Mouse (Mus musculus) limb, embryonic 10.5 days (tissue): ENCODE results near the gene Slc16a4. TPM values are rescaled to one million over a fixed set of nuclear protein-coding genes. Genes with fewer than 3 reads are reported as not detected.

Experiments
- DNase-seq: peaks from one replicate; pipeline ENCODE4 v3.0.0-alpha.2; 2017; ENCODE audit warnings: low spot score
- H3K27ac ChIP-seq: fragments of 300-500 bp; sonication (generic); 2 replicates; pipeline ENCODE4 v1.5.1; 2016; ENCODE audit warnings: mild to moderate bottlenecking
- H3K27me3 ChIP-seq: fragments of 300-500 bp; sonication (generic); 2 replicates; pipeline ENCODE4 v1.6.1; 2016; ENCODE audit warnings: low read depth, mild to moderate bottlenecking; ENCODE audit not compliant: poor library complexity, severe bottlenecking
- H3K36me3 ChIP-seq: fragments of 300-500 bp; sonication (generic); 2 replicates; pipeline ENCODE4 v1.6.1; 2016; ENCODE audit warnings: mild to moderate bottlenecking, moderate library complexity
- H3K4me1 ChIP-seq: fragments of 300-500 bp; sonication (generic); 2 replicates; pipeline ENCODE4 v1.6.1; 2016
- H3K4me3 ChIP-seq: fragments of 300-500 bp; sonication (generic); 2 replicates; pipeline ENCODE4 v1.5.1; 2016; ENCODE audit warnings: mild to moderate bottlenecking, moderate library complexity
- H3K9me3 ChIP-seq: fragments of 300-500 bp; sonication (generic); replicated peaks from 2 replicates; pipeline ENCODE4 v1.6.1; 2016; ENCODE audit warnings: mild to moderate bottlenecking
- WGBS: fragments of 180-500 bp; shearing (Covaris S2); methylation state at CpG from one replicate; pipeline ENCODE4 v1.1.7; 2016; 5-methylcytosine and 5-hydroxymethylcytosine counted together
- polyA plus RNA-seq: library from polyadenylated mRNA; unstranded; fragments of >200 nt; fragmentation: Nextera tagmentation; extraction: Ambion mirVana; gene quantifications from 2 replicates; pipeline ENCODE4 v1.2.1, GENCODE M21; 2016

Gene Slc16a4
- polyA plus RNA-seq, 1 experiment from 2014 or later: 4.2 TPM

DNA sequence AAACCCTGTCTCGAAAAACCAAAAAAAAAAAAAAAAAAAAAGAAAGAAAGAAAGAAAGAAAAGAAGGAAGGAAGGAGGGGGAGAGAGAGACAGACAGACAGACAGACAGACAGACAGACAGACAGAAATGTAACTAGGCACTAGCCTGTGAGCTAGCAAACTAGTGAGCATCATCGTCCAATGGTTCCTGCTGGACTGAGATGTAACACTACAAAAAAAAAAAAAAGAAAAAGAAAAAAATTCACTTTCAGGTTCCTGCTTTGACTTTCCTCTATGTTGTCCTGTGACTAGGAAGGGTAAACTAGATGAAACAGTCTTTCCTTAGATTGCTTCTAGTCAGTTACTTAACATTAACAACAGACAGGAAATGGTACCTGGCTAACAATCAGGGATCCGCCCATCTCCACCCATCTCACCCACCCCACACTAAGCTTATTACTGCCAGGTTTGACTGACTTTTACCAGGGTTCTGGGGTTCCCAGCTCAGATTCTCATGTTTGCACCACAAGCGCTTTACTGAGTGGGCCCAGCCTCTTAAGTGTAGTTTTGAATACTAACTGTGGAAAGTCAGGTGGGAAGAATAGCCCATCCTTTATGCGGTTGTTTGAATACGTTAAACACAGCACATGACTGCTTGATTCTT, 64.7 kb downstream of the Slc16a4 start:
- DNase-seq: no peak
- no peaks in the 10 kb centered on the region for H3K9me3 ChIP-seq
- no peaks in the 10 kb centered on the region for H3K36me3 ChIP-seq
- 87% methylated on average over 6 of the region's 6 CpGs for WGBS
- H3K27ac ChIP-seq: no peak overlapping the region
- H3K27me3 ChIP-seq: peaks cover 11% of the 10 kb centered on the region; the same call in 1 of the 2 replicates
- no peak overlapping the region for H3K4me3 ChIP-seq
- peaks cover 26% of the 10 kb centered on the region for H3K4me1 ChIP-seq

DNA sequence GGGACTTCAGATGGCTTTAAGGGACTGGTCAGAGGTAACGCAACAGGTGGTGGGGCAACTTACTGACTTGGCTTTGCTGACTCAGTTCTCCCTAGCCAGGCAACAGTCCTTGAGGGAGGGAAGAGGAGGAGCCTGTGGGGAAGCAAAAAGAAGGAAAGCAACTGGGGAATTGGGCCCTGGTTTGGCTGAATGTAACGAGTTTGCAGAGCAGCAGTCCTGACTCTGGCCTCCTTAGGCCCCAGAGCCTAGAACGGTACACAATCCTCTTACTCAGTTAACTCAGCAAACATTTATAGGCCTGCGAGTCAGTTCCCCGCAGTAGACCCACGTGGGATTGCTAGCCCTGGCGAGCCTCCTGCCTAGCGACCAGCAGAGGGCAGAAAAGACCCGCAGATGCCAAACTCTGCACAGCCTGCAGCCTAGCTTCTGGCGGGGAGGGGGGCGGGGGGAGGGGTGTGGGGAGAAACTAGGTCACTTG, 66.0 kb downstream of the Slc16a4 start:
- H3K36me3 ChIP-seq: no peaks in the 10 kb centered on the region
- H3K4me3 ChIP-seq: peak overlapping the region; percentile 33
- H3K27ac ChIP-seq: 0 out of 2 replicates have a peak overlapping the region, but pooled peaks have one; percentile 37
- DNase-seq: peak; percentile 86
- WGBS: under 1% methylated on average over 11 of the region's 11 CpGs
- no peaks in the 10 kb centered on the region for H3K9me3 ChIP-seq
- peaks cover 11% of the 10 kb centered on the region; the same call in 1 of the 2 replicates for H3K27me3 ChIP-seq
- peaks cover 36% of the 10 kb centered on the region for H3K4me1 ChIP-seq

DNA sequence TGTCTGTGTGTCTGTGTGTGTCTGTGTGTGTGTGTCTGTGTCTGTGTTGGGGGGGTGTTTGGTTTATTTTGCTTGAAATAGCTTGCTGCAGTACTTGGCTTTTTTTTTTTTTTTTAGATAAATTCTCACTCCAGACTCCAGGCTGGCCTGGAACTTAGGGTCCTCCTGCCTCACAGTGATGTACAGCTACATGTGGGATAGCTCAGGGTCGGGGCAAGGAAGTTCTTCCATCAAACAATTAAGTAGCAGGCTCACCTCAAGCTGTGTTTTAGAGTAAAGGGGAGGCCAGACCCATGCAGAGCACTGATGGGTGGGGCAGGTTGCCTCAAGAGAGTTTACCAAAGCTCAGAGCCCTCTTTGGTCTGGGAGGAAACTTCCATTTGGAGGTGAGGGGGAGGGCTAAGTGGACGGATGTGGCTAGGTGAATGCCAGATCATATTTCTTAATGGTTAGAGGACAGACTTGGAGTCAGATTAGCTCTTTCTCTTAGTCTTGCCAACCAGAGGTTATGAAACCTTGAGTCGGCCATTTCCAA, 66.7 kb downstream of the Slc16a4 start:
- no peak for DNase-seq
- peaks cover 11% of the 10 kb centered on the region; the same call in 1 of the 2 replicates for H3K27me3 ChIP-seq
- 50% methylated on average over 3 of the region's 3 CpGs for WGBS
- no peaks in the 10 kb centered on the region for H3K36me3 ChIP-seq
- H3K4me1 ChIP-seq: peaks cover 36% of the 10 kb centered on the region
- no peak overlapping the region for H3K27ac ChIP-seq
- no peak overlapping the region for H3K4me3 ChIP-seq
- no peaks in the 10 kb centered on the region for H3K9me3 ChIP-seq

DNA sequence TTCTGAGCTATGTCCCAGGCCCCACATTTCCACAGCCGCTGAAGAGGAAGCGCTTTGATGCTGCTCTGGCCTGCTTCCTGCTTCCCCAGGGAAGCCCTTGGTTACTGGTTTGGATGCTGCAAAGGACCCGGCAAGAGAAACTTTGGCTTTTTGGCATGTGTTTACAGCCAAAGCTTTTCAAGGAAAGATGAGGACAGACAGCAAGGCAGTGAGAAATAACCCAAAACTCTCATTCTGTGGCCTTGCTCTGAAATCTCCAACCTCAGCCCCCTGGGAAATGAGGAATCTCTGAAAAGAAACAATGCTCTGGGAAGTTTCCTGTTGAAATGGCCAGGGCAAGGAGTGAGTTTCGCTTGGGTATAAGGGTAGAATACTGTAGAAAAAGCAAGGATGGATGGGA, 69.3 kb downstream of the Slc16a4 start:
- H3K9me3 ChIP-seq: no peaks in the 10 kb centered on the region
- no peaks in the 10 kb centered on the region for H3K36me3 ChIP-seq
- H3K27ac ChIP-seq: peak overlapping the region; percentile 80
- no peak overlapping the region for H3K4me3 ChIP-seq
- 67% methylated on average over 4 of the region's 4 CpGs for WGBS
- H3K27me3 ChIP-seq: peaks cover 4% of the 10 kb centered on the region; the same call in 1 of the 2 replicates
- no peak for DNase-seq
- H3K4me1 ChIP-seq: peaks cover 42% of the 10 kb centered on the region

Other genes starting within 250 kb of the Slc16a4 start
- 0.03 TPM in 1 of 2 replicates, not detected in the other for gene Kcna2, start 190.1 kb upstream of the Slc16a4 start, polyA plus RNA-seq
- not detected in 2 replicates for gene Kcna10, start 108.2 kb upstream of the Slc16a4 start, polyA plus RNA-seq
- not detected in 2 replicates for gene Cym, start 69.5 kb upstream of the Slc16a4 start, polyA plus RNA-seq
- gene A630076J17Rik, start 60.6 kb upstream of the Slc16a4 start, polyA plus RNA-seq: not detected in 2 replicates
- gene Prok1, start 51.5 kb upstream of the Slc16a4 start, polyA plus RNA-seq: not detected in 2 replicates
- gene Lamtor5, start 12.4 kb upstream of the Slc16a4 start, polyA plus RNA-seq: 174 and 179 TPM in 2 replicates
- 17.2 and 17.4 TPM in 2 replicates for gene Rbm15, start 42.4 kb downstream of the Slc16a4 start, polyA plus RNA-seq
- not detected in 2 replicates for gene Kcnc4, start 168.3 kb downstream of the Slc16a4 start, polyA plus RNA-seq
- gene Slc6a17, start 226.8 kb downstream of the Slc16a4 start, polyA plus RNA-seq: 6.0 and 6.3 TPM in 2 replicates